Mouse (Mus musculus) small intestine, adult 2 months (tissue): ENCODE measurements around the gene Atf5.

Source experiments
- CTCF ChIP-seq: fragments of 200-500 bp; IDR thresholded peaks from 2 replicates; pipeline ENCODE4 v1.5.1; 2012; ENCODE audit warnings: low read depth, mild to moderate bottlenecking, control low read depth, inconsistent platforms, low read length, moderate library complexity, mixed read lengths; ENCODE audit not compliant: insufficient replicate concordance, insufficient read length; ENCODE audit errors: extremely low read depth
- POLR2A ChIP-seq: fragments of 200-500 bp; IDR thresholded peaks from 2 replicates; pipeline ENCODE4 v1.6.1; 2012; ENCODE audit warnings: low read depth, mild to moderate bottlenecking, control low read depth, inconsistent platforms, low read length, moderate library complexity

DNA sequence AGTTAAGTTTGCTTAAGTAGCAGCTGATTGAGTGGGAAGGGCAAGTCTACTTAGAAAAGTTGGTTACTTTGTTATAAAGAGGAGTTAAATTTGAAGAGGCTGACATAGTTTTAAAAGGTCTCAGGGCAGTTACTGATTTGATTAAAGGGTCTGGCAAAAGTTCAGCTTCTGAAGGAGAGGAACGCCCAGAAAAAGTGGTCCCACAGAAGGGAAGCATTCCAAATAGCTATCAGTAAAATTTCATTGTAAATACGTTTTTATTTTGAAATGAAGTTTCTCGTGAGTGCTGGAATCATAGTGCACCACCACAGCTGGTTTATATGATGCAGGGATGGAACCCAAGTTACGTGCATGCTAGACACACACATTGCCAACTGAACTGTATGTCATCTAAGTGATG, 16.3 kb upstream of the Atf5 start:
- TF ChIP-seq CTCF, result no peak
- TF ChIP-seq POLR2A, result no peak
